Mouse (Mus musculus) limb, embryonic 11.5 days (tissue): ENCODE measurements at regions not wholly inside any gene's neighbourhood (a gene's known extent, or its start where the extent isn't known, plus 50 kb on each side); places are given as distances from the start of the nearest gene placed in this dataset.

Experiments used
- ATAC-seq: fragments of 200-750 bp; cut with Nextera tagmentation; 2 replicates; pipeline ENCODE4 v1.8.0; 2017; ENCODE audit warnings: low read depth; ENCODE audit not compliant: insufficient number of reproducible peaks, low FRiP score, low TSS enrichment
- DNase-seq: peaks from one replicate; pipeline ENCODE4 v3.0.0-alpha.2; 2015; ENCODE audit warnings: low spot score
- H3K27ac ChIP-seq: fragments of 300-500 bp; sonication (generic); replicated peaks from 2 replicates; pipeline ENCODE4 v1.5.1; 2014; ENCODE audit warnings: low read depth, mild to moderate bottlenecking, low read length
- H3K27me3 ChIP-seq: fragments of 300-500 bp; sonication (generic); 2 replicates; pipeline ENCODE4 v1.6.1; 2014; ENCODE audit warnings: mild to moderate bottlenecking, low read length, mixed read lengths; ENCODE audit not compliant: control insufficient read depth, insufficient read depth
- H3K36me3 ChIP-seq: fragments of 300-500 bp; sonication (generic); 2 replicates; pipeline ENCODE4 v1.6.1; 2014; ENCODE audit warnings: mild to moderate bottlenecking, low read length, moderate library complexity, mixed read lengths; ENCODE audit not compliant: control insufficient read depth, insufficient read depth
- H3K4me1 ChIP-seq: fragments of 300-500 bp; sonication (generic); 2 replicates; pipeline ENCODE4 v1.6.1; 2014; ENCODE audit warnings: low read length, mixed read lengths; ENCODE audit not compliant: control insufficient read depth, insufficient read depth
- H3K4me2 ChIP-seq: fragments of 300-500 bp; sonication (generic); 2 replicates; pipeline ENCODE4 v1.6.1; 2014; ENCODE audit warnings: low read depth, mild to moderate bottlenecking, moderate library complexity; ENCODE audit not compliant: severe bottlenecking
- H3K4me3 ChIP-seq: fragments of 300-500 bp; sonication (generic); 2 replicates; pipeline ENCODE4 v1.5.1; 2014; ENCODE audit warnings: low read depth, low read length
- H3K9ac ChIP-seq: fragments of 300-500 bp; sonication (generic); 2 replicates; pipeline ENCODE4 v1.6.1; 2014; ENCODE audit warnings: mild to moderate bottlenecking, low read length
- H3K9me3 ChIP-seq: fragments of 300-500 bp; sonication (generic); 2 replicates; pipeline ENCODE4 v1.6.1; 2016; ENCODE audit warnings: low read length; ENCODE audit not compliant: control insufficient read depth
- WGBS: fragments of 180-500 bp; shearing (Covaris S2); extraction: QIAGEN DNeasy Blood & Tissue Kit; methylation state at CpG from one replicate; pipeline ENCODE4 v1.1.7; 2014; 5-methylcytosine and 5-hydroxymethylcytosine counted together

GRCm38 (mm10) chr19:36238536-36238935, 109.6 kb upstream of the Pcgf5 start:
- H3K9ac ChIP-seq = no peak overlapping the region
- H3K4me3 ChIP-seq = no peak overlapping the region
- H3K4me1 ChIP-seq = no peaks in the 10 kb centered on the region
- H3K27me3 ChIP-seq = no peaks in the 10 kb centered on the region
- H3K36me3 ChIP-seq = no peaks in the 10 kb centered on the region
- WGBS = 92% methylated on average over 3 of the region's 3 CpGs
- no peak for ATAC-seq
- H3K4me2 ChIP-seq = no peak overlapping the region
- DNase-seq = no peak
- H3K9me3 ChIP-seq = no peaks in the 10 kb centered on the region
- no peak overlapping the region for H3K27ac ChIP-seq

- no peak overlapping the region for H3K4me3 ChIP-seq
- H3K9ac ChIP-seq = no peak overlapping the region
- H3K4me2 ChIP-seq = no peak overlapping the region
- ATAC-seq = no peak
- no peaks in the 10 kb centered on the region for H3K4me1 ChIP-seq
- DNase-seq = no peak
- H3K9me3 ChIP-seq = no peaks in the 10 kb centered on the region
- 80% methylated on average over 3 of the region's 3 CpGs for WGBS
- H3K27ac ChIP-seq = no peak overlapping the region
- H3K27me3 ChIP-seq = no peaks in the 10 kb centered on the region
- H3K36me3 ChIP-seq = no peaks in the 10 kb centered on the region
These were observed 105.7 kb upstream of the Pcgf5 start for GRCm38 (mm10) chr19:36242396-36242795.

GRCm38 (mm10) chr19:36242946-36243345, 105.2 kb upstream of the Pcgf5 start:
- no peaks in the 10 kb centered on the region for H3K36me3 ChIP-seq
- WGBS = 72% methylated on average over 5 of the region's 5 CpGs
- ATAC-seq = no peak

GRCm38 (mm10) chr19:36252522-36252921, 95.6 kb upstream of the Pcgf5 start:
- Histone ChIP-seq H3K27me3 (no peaks in the 10 kb centered on the region), H3K4me3 (no peak overlapping the region), H3K9me3 (no peaks in the 10 kb centered on the region), H3K4me2 (no peak overlapping the region), H3K36me3 (no peaks in the 10 kb centered on the region), H3K4me1 (no peaks in the 10 kb centered on the region), H3K27ac (no peak overlapping the region), H3K9ac (no peak overlapping the region)
- no peak for DNase-seq
- 88% methylated on average over 3 of the region's 3 CpGs for WGBS
- no peak for ATAC-seq

More at GRCm38 (mm10) chr19:36242946-36243345, 105.2 kb upstream of the Pcgf5 start:
- Histone ChIP-seq H3K4me3 (no peak overlapping the region), H3K9me3 (no peaks in the 10 kb centered on the region), H3K4me2 (no peak overlapping the region), H3K27ac (no peak overlapping the region), H3K4me1 (no peaks in the 10 kb centered on the region), H3K27me3 (no peaks in the 10 kb centered on the region), H3K9ac (no peak overlapping the region)
- DNase-seq = no peak

GRCm38 (mm10) chr19:36257748-36258538, 90.2 kb upstream of the Pcgf5 start:
- DNase-seq (no peak), ATAC-seq (no peak)
- Histone ChIP-seq H3K9me3 (no peaks in the 10 kb centered on the region), H3K27ac (no peak overlapping the region), H3K4me1 (no peaks in the 10 kb centered on the region), H3K4me3 (no peak overlapping the region), H3K9ac (no peak overlapping the region), H3K36me3 (no peaks in the 10 kb centered on the region), H3K27me3 (no peaks in the 10 kb centered on the region), H3K4me2 (no peak overlapping the region)
- WGBS = 76% methylated on average over 10 of the region's 10 CpGs

- Histone ChIP-seq H3K4me1 (no peaks in the 10 kb centered on the region), H3K27ac (no peak overlapping the region), H3K9ac (no peak overlapping the region), H3K4me2 (no peak overlapping the region), H3K36me3 (no peaks in the 10 kb centered on the region), H3K9me3 (no peaks in the 10 kb centered on the region), H3K27me3 (no peaks in the 10 kb centered on the region), H3K4me3 (no peak overlapping the region)
- ATAC-seq (no peak), DNase-seq (no peak)
- 90% methylated on average over 5 of the region's 5 CpGs for WGBS
These were observed 86.3 kb upstream of the Pcgf5 start for GRCm38 (mm10) chr19:36261819-36262218.

GRCm38 (mm10) chr19:36263923-36264322, 84.2 kb upstream of the Pcgf5 start:
- Histone ChIP-seq H3K9ac (no peak overlapping the region), H3K4me1 (no peaks in the 10 kb centered on the region), H3K27me3 (no peaks in the 10 kb centered on the region), H3K4me2 (no peak overlapping the region), H3K9me3 (no peaks in the 10 kb centered on the region), H3K36me3 (no peaks in the 10 kb centered on the region), H3K27ac (no peak overlapping the region), H3K4me3 (no peak overlapping the region)
- DNase-seq (no peak), ATAC-seq (no peak)
- WGBS = 82% methylated on average over 4 of the region's 4 CpGs

GRCm38 (mm10) chr19:36264397-36264796, 83.7 kb upstream of the Pcgf5 start:
- DNase-seq = no peak
- no peak overlapping the region for H3K4me2 ChIP-seq
- no peak overlapping the region for H3K9ac ChIP-seq
- no peaks in the 10 kb centered on the region for H3K4me1 ChIP-seq
- no peak overlapping the region for H3K27ac ChIP-seq
- WGBS = 89% methylated on average over 2 of the region's 2 CpGs
- H3K4me3 ChIP-seq = no peak overlapping the region
- ATAC-seq = no peak
- no peaks in the 10 kb centered on the region for H3K9me3 ChIP-seq
- no peaks in the 10 kb centered on the region for H3K27me3 ChIP-seq
- no peaks in the 10 kb centered on the region for H3K36me3 ChIP-seq

- H3K9ac ChIP-seq = no peak overlapping the region
- H3K4me2 ChIP-seq = no peak overlapping the region
These were observed 82.8 kb upstream of the Pcgf5 start for GRCm38 (mm10) chr19:36265276-36265675.

More at GRCm38 (mm10) chr19:36265276-36265675, 82.8 kb upstream of the Pcgf5 start:
- no peaks in the 10 kb centered on the region for H3K36me3 ChIP-seq
- no peaks in the 10 kb centered on the region for H3K9me3 ChIP-seq
- ATAC-seq = no peak
- H3K27me3 ChIP-seq = no peaks in the 10 kb centered on the region
- no peak overlapping the region for H3K4me3 ChIP-seq
- DNase-seq = no peak
- H3K4me1 ChIP-seq = no peaks in the 10 kb centered on the region
- no peak overlapping the region for H3K27ac ChIP-seq
- WGBS = 89% methylated on average over 1 of the region's 1 CpGs
